Mouse (Mus musculus) heart, embryonic 16.5 days (tissue): ENCODE data around the gene Gimap4. TPM values are rescaled to one million over a fixed set of nuclear protein-coding genes. Genes with fewer than 3 reads are reported as not detected.

Source experiments
- polyA plus RNA-seq: library from polyadenylated mRNA; unstranded; fragments of >200 nt; fragmentation: Nextera tagmentation; extraction: Ambion mirVana; gene quantifications from 2 replicates; pipeline ENCODE4 v1.2.1, GENCODE M21; 2015

The Gimap4 gene
- polyA plus RNA-seq, 1 experiment from 2014 or later, result 37.0 TPM

Other genes with a start within 250 kb of the Gimap4 start
- gene Zfp467, start 238.7 kb upstream of the Gimap4 start, polyA plus RNA-seq, result 20.3 and 22.1 TPM in 2 replicates
- 0.42 and 0.43 TPM in 2 replicates for gene Sspo, start 236.3 kb upstream of the Gimap4 start, polyA plus RNA-seq
- 17.4 and 20.0 TPM in 2 replicates for gene Atp6v0e2, start 146.9 kb upstream of the Gimap4 start, polyA plus RNA-seq
- 6.7 and 8.2 TPM in 2 replicates for gene Lrrc61, start 129.8 kb upstream of the Gimap4 start, polyA plus RNA-seq
- gene Rarres2, start 111.8 kb upstream of the Gimap4 start, polyA plus RNA-seq, result 44.7 and 55.2 TPM in 2 replicates
- gene Gm45021, start 94.9 kb upstream of the Gimap4 start, polyA plus RNA-seq, result not detected in 2 replicates
- 28.6 and 29.8 TPM in 2 replicates for gene Repin1, start 90.7 kb upstream of the Gimap4 start, polyA plus RNA-seq
- not detected in 2 replicates for gene Gm44965, start 90.6 kb upstream of the Gimap4 start, polyA plus RNA-seq
- 6.2 and 8.6 TPM in 2 replicates for gene Zfp775, start 82.5 kb upstream of the Gimap4 start, polyA plus RNA-seq
- gene AI854703, start 57.8 kb upstream of the Gimap4 start, polyA plus RNA-seq, result 1.0 and 1.7 TPM in 2 replicates
- gene Gimap8, start 37.3 kb upstream of the Gimap4 start, polyA plus RNA-seq, result 1.9 and 2.4 TPM in 2 replicates
- gene Gimap9, start 8.4 kb upstream of the Gimap4 start, polyA plus RNA-seq, result 8.6 and 17.5 TPM in 2 replicates
- 42.5 and 46.8 TPM in 2 replicates for gene Gimap6, start 23.7 kb downstream of the Gimap4 start, polyA plus RNA-seq
- gene Gm28053, start 34.1 kb downstream of the Gimap4 start, polyA plus RNA-seq, result 2.3 and 5.2 TPM in 2 replicates
- gene Gimap7, start 34.1 kb downstream of the Gimap4 start, polyA plus RNA-seq, result 0.43 TPM in 1 of 2 replicates, not detected in the other
- gene Gimap1, start 54.5 kb downstream of the Gimap4 start, polyA plus RNA-seq, result 30.4 and 35.0 TPM in 2 replicates
- 8.3 and 9.8 TPM in 2 replicates for gene Gimap5, start 61.6 kb downstream of the Gimap4 start, polyA plus RNA-seq
- 0.14 and 0.25 TPM in 2 replicates for gene Gimap3, start 86.3 kb downstream of the Gimap4 start, polyA plus RNA-seq
- gene Tmem176a, start 156.4 kb downstream of the Gimap4 start, polyA plus RNA-seq, result 78.4 and 88.4 TPM in 2 replicates
- 217 and 227 TPM in 2 replicates for gene Tmem176b, start 156.9 kb downstream of the Gimap4 start, polyA plus RNA-seq
- gene Aoc1, start 188.3 kb downstream of the Gimap4 start, polyA plus RNA-seq, result 0.84 TPM in 1 of 2 replicates, not detected in the other
- gene 1600015I10Rik, start 245.3 kb downstream of the Gimap4 start, polyA plus RNA-seq, result not detected in 2 replicates